In genomic region chr10:95299808-95300133, GRCm38 (mm10) we compare ENCODE assay signal across 20 mouse cellular contexts.
"Had no signal": no experiment of that assay in that cellular context is flagged by ENCODE, and none has a peak within 500 bp of the region (broad histone marks: within the 10 kb centered on the region; RNA-seq: fewer than 3 reads in every experiment).

No protein-coding gene starts in this region.

- H3K27ac ChIP-seq: kidney, embryonic 15.5 days; limb, embryonic 10.5 days; limb, embryonic 13.5 days; liver, embryonic 12.5 days; liver, embryonic 15.5 days; lung, embryonic 15.5 days; neural tube, embryonic 12.5 days; neural tube, embryonic 15.5 days; stomach, embryonic 15.5 days had no signal

- ATAC-seq: liver, embryonic 12.5 days had no signal

- H3K4me1 ChIP-seq: stomach, embryonic 15.5 days had no signal

- DNase-seq: kidney, adult 8-10 months; kidney, postnatal 10 days; kidney, postnatal 36 days; liver; lung, adult 18-20 months; lung, postnatal 10 days; midbrain, embryonic 14.5 days; right cerebral cortex, adult 18-20 months; right cerebral cortex, postnatal 14 days; right cerebral cortex, postnatal 4 days; thymus, postnatal 25 days had no signal

- H3K4me3 ChIP-seq: kidney, embryonic 15.5 days; limb, embryonic 10.5 days; limb, embryonic 13.5 days; liver, embryonic 12.5 days; liver, embryonic 15.5 days; lung, embryonic 15.5 days; neural tube, embryonic 12.5 days; neural tube, embryonic 15.5 days; stomach, embryonic 15.5 days had no signal
